ENCODE assay signal across 8 mouse cellular contexts in the genomic region with DNA sequence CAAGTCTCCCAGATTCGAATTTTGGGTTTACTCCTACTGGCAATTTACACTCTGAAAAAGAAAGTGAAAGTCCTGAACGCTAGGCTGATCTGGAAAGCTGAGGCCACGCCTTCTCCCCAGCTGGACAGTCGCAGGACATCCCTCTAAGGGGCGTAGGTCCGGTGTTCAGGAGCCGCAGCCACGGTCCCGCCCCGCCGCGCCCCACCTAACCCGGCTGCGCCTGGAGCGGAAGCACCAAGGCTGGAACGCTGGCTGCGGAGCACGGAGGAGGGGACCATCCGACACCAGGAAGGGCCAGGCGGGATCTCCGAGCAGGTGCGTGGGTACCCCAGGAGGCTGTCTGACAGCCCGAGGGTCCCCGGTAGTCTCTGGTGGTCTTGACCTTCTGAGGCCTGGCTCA. TPM values are rescaled to one million over a fixed set of nuclear protein-coding genes. Genes with fewer than 3 reads are reported as not detected.
DNase-seq lines count a peak whose midpoint lies in the region; ATAC-seq and TF ChIP-seq lines count a peak whose summit lies in the region.

A gene (minus strand): TSS at position 10 of the 400 bp plus-strand sequence.
A gene (plus strand): TSS at position 204 of the 400 bp plus-strand sequence.

- 2% methylated on average over 24 of the region's 24 CpGs for WGBS in hindbrain, embryonic 15.5 days
- under 1% methylated on average over 22 of the region's 24 CpGs for WGBS in macrophage (ENCODE audit: missing documents)

- H3K27ac ChIP-seq in hindbrain, embryonic 15.5 days (replicated peaks), result no peak within 1 kb of the TSS
- H3K27ac ChIP-seq in macrophage, result peak within 1 kb of the TSS; percentile 47

- CTCF ChIA-PET in Patski (lab: Charles Lee), result interaction anchor here (0.8 kb wide), 1 partner anchor 9 kb away, joined by 3 read pairs; no protein-coding TSS in a partner anchor

- H3K9ac ChIP-seq in hindbrain, embryonic 15.5 days, result peak within 1 kb of the TSS; percentile 35

- no peaks in the 10 kb centered on the region for H3K9me3 ChIP-seq in hindbrain, embryonic 15.5 days

- POLR2A ChIA-PET in Patski (lab: Charles Lee), result no interaction called here

- peak; percentile 93 for ATAC-seq in Patski
- no peak for ATAC-seq in hindbrain, embryonic 15.5 days (ENCODE audit: low FRiP score, low read depth)

- H3K79me2 ChIP-seq in macrophage (ENCODE audit: inconsistent target), result peaks cover 72% of the 10 kb centered on the region

- peaks cover 17% of the 10 kb centered on the region for H3K4me1 ChIP-seq in hindbrain, embryonic 15.5 days (replicated peaks)

- H3K4me2 ChIP-seq in hindbrain, embryonic 15.5 days, result peak within 1 kb of the TSS; percentile 64

- H3K27me3 ChIP-seq in Patski, result no peaks in the 10 kb centered on the region
- peaks cover 4% of the 10 kb centered on the region; the same call in 1 of the 2 replicates for H3K27me3 ChIP-seq in hindbrain, embryonic 15.5 days

- no peak for TF ChIP-seq CTCF in Patski (IDR thresholded peaks at IDR 0.05)

- H3K4me3 ChIP-seq in hindbrain, embryonic 15.5 days, result peak within 1 kb of the TSS; percentile 41
- peak within 1 kb of the TSS; percentile 83 for H3K4me3 ChIP-seq in macrophage (ENCODE audit: inconsistent target)

- H3K36me3 ChIP-seq in hindbrain, embryonic 15.5 days, result no peaks in the 10 kb centered on the region
- H3K36me3 ChIP-seq in macrophage (ENCODE audit: inconsistent target), result no peaks in the 10 kb centered on the region; the same call in 1 of the 2 replicates

- peak; percentile 55 for DNase-seq in Patski (ENCODE audit: low read depth, low spot score)
- peak; percentile 64 to 78 for DNase-seq in cerebellum, postnatal 25 days
- DNase-seq in frontal cortex, postnatal 36 days (ENCODE audit: low spot score in 2 of 2), result peak; percentile 27 to 45
- DNase-seq in left cerebral cortex, adult 18-20 months (ENCODE audit: low spot score in 2 of 2), result peak; percentile 48 to 59
- DNase-seq in right cerebral cortex, adult 18-20 months, result peak; percentile 64
- DNase-seq in urinary bladder, postnatal 10 days (ENCODE audit: low spot score), result peak; percentile 54

- in situ Hi-C loops in Patski (cut with MboI; ENCODE audit: low pct_unique_long_range_greater_than_20kb), result no loop called here

RNA-seq across cellular contexts. Expression of the first gene that starts in this region (rescaled TPM):
- polyA plus RNA-seq in Patski (2021), result 13.1 TPM
- 5.3 and 6.9 TPM in 2 replicates for polyA plus RNA-seq in hindbrain, embryonic 15.5 days (2015; fragmentation: Nextera tagmentation; extraction: Ambion mirVana)
- total RNA-seq in left cerebral cortex, adult 18-20 months (2021), result 1 to 10 TPM; 2.5 to 2.6 TPM
- 10 to 100 TPM in 25 of 26 experiments, 1 to 10 TPM in 1; 8.8 to 74.0 (median 40.5) TPM for total RNA-seq in macrophage (2018; cell fraction: chromatin; rRNA removed)
- total RNA-seq in macrophage (2018; cell fraction: cytosol; rRNA removed), result 10 to 100 TPM in 16 of 26 experiments, 1 to 10 TPM in 10; 3.7 to 20.8 (median 10.5) TPM
- total RNA-seq in macrophage (2018; cell fraction: nucleus; rRNA removed), result 10 to 100 TPM in 24 of 26 experiments, 1 to 10 TPM in 2; 4.2 to 49.6 (median 29.9) TPM
- 6.9 to 15.4 TPM (median 9.3 TPM) in 3 replicates for polyA plus RNA-seq in macrophage (2018)

RNA-seq across cellular contexts. Expression of the second gene that starts in this region (rescaled TPM):
- 28.3 TPM for polyA plus RNA-seq in Patski (2021)
- 1.3 and 1.7 TPM in 2 replicates for polyA plus RNA-seq in hindbrain, embryonic 15.5 days (2015; fragmentation: Nextera tagmentation; extraction: Ambion mirVana)
- 1 to 10 TPM; 5.0 to 5.4 TPM for total RNA-seq in left cerebral cortex, adult 18-20 months (2021)
- total RNA-seq in macrophage (2018; cell fraction: chromatin; rRNA removed), result 100 to 1,000 TPM in 19 of 26 experiments, 10 to 100 TPM in 7; 72.2 to 247 (median 115) TPM
- total RNA-seq in macrophage (2018; cell fraction: cytosol; rRNA removed), result 10 to 100 TPM; 26.0 to 42.8 (median 36.5) TPM
- total RNA-seq in macrophage (2018; cell fraction: nucleus; rRNA removed), result 100 to 1,000 TPM in 3 of 26 experiments, 10 to 100 TPM in 23; 53.7 to 172 (median 79.4) TPM
- polyA plus RNA-seq in macrophage (2018), result 27.1 to 32.9 TPM (median 29.4 TPM) in 3 replicates

Comparison
In these comparisons a context has a peak if more than half of its experiments do, and no peak if none do; other contexts are left out.
1. RNA of the second gene that starts in this region (polyA plus RNA-seq): 27.1 to 32.9 TPM in macrophage and 28.3 TPM in Patski (single experiment); 1.3 to 1.7 TPM in hindbrain, embryonic 15.5 days; every median in the first group is over 10 times any median in the second.
2. Peak in every context shown above with its lines, with median percentiles within 50 percentile points of each other: DNase-seq.